Mouse (Mus musculus) heart, adult 18-20 months (tissue): ENCODE measurements around the gene Nudt15. TPM values are rescaled to one million over a fixed set of nuclear protein-coding genes. Genes with fewer than 3 reads are reported as not detected.

Experiments
- DNase-seq, 2 experiments: peaks; one replicate each; pipeline ENCODE4 v3.0.0; 2021 to 2022; ENCODE audit warnings: mixed read lengths in 1 of 2
- total RNA-seq, 2 experiments: library from RNA; stranded (reverse); gene quantifications; 2 replicates each; pipeline ENCODE4 v1.2.3; 2021

The Nudt15 gene
- total RNA-seq, 2 experiments from 2014 or later: 7.9 to 11.6 TPM

DNA sequence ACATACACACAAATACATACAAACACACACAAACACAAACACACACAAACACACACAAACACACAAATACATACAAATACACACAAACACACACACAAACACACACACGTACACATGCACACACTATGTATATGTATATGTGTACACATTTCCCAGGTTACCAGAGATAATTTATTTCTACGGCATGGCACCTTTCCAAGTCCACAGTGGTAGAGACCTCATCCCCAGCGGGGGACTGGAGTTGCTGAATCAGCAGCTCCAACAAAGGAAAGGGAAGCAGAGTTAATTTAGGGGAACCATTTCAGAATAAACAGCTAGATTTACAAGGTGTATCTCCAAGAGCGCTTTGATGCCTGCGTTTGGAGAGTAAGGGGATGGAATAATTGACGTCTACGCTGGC is 75.8 kb downstream of the Nudt15 start:
- no peak for DNase-seq

GRCm38 (mm10) chr14:73470593-73470992 is 77.4 kb downstream of the Nudt15 start:
- no peak for DNase-seq

DNA sequence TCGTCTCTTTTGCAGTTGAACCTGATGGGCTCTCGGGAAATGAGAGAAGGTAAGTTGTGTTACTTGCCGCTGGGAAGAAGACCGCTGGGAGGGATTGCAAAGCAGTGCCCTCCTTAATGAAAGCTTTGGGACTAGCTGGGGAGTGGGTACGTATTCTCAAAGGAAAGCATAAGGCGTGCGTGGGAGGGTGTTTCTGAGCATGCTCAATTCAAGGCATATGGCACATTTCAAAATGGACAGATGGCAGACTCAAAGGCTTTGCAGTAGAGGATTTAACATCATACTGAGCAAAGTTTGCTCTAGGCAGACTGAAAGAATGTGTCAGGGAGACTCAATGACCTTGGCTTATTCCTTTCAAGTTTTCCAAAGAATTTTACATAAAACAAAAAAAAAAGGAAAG is 78.5 kb downstream of the Nudt15 start:
- no peak for DNase-seq

Other genes starting within 250 kb of the Nudt15 start
- gene Rb1, start 222.4 kb downstream of the Nudt15 start, total RNA-seq: 10 to 100 TPM; 17.9 to 23.6 TPM
- gene Itm2b, start 163.0 kb downstream of the Nudt15 start, total RNA-seq: 100 to 1,000 TPM; 736 to 802 TPM
- gene Med4, start 38.2 kb downstream of the Nudt15 start, total RNA-seq: 10 to 100 TPM; 21.3 to 23.7 TPM
- gene Sucla2, start 22.9 kb downstream of the Nudt15 start, total RNA-seq: 100 to 1,000 TPM; 776 to 832 TPM
- gene Gm21750, start 113.0 kb upstream of the Nudt15 start, total RNA-seq: not detected